Mouse (Mus musculus): ENCODE results near the gene Zdhhc23. TPM values are rescaled to one million over a fixed set of nuclear protein-coding genes. Genes with fewer than 3 reads are reported as not detected.

Gene Zdhhc23
- polyA plus RNA-seq, 1 experiment from 2014 or later, result 0.84 TPM

- H3K9me3 ChIP-seq, result no peaks in the 10 kb centered on the region
- no peak overlapping the region for H3K9ac ChIP-seq
- no peak overlapping the region for H3K4me2 ChIP-seq
- WGBS, result 84% methylated on average over 5 of the region's 5 CpGs
- H3K27ac ChIP-seq, result no peak overlapping the region
- no peaks in the 10 kb centered on the region for H3K36me3 ChIP-seq
- no peaks in the 10 kb centered on the region for H3K4me1 ChIP-seq
- no peak for ATAC-seq (ENCODE audit: insufficient number of reproducible peaks, insufficient read depth, low FRiP score, low TSS enrichment, low read depth)
- H3K4me3 ChIP-seq, result no peak overlapping the region
- H3K27me3 ChIP-seq, result no peaks in the 10 kb centered on the region
These were observed 19.9 kb upstream of the Zdhhc23 start for GRCm38 (mm10) chr16:43999541-43999940.

GRCm38 (mm10) chr16:43999111-43999510 lies 19.5 kb upstream of the Zdhhc23 start:
- WGBS, result 79% methylated on average over 8 of the region's 8 CpGs
- Histone ChIP-seq H3K4me1 (no peaks in the 10 kb centered on the region), H3K36me3 (no peaks in the 10 kb centered on the region), H3K27me3 (no peaks in the 10 kb centered on the region), H3K4me2 (no peak overlapping the region), H3K4me3 (no peak overlapping the region), H3K27ac (no peak overlapping the region), H3K9ac (no peak overlapping the region), H3K9me3 (no peaks in the 10 kb centered on the region)
- ATAC-seq (ENCODE audit: insufficient number of reproducible peaks, insufficient read depth, low FRiP score, low TSS enrichment, low read depth), result no peak

GRCm38 (mm10) chr16:43994623-43995022 lies 15.0 kb upstream of the Zdhhc23 start:
- Histone ChIP-seq H3K9ac (no peak overlapping the region), H3K4me1 (no peaks in the 10 kb centered on the region), H3K27ac (no peak overlapping the region), H3K27me3 (no peaks in the 10 kb centered on the region), H3K4me2 (no peak overlapping the region), H3K4me3 (no peak overlapping the region), H3K9me3 (no peaks in the 10 kb centered on the region), H3K36me3 (no peaks in the 10 kb centered on the region)
- no peak for ATAC-seq (ENCODE audit: insufficient number of reproducible peaks, insufficient read depth, low FRiP score, low TSS enrichment, low read depth)
- WGBS, result 88% methylated on average over 3 of the region's 3 CpGs

GRCm38 (mm10) chr16:43986299-43986698 lies 6.7 kb upstream of the Zdhhc23 start:
- Histone ChIP-seq H3K27me3 (no peaks in the 10 kb centered on the region), H3K36me3 (no peaks in the 10 kb centered on the region), H3K4me2 (no peak overlapping the region), H3K4me1 (no peaks in the 10 kb centered on the region), H3K9me3 (no peaks in the 10 kb centered on the region), H3K4me3 (no peak overlapping the region), H3K9ac (no peak overlapping the region), H3K27ac (no peak overlapping the region)
- ATAC-seq (ENCODE audit: insufficient number of reproducible peaks, insufficient read depth, low FRiP score, low TSS enrichment, low read depth), result no peak
- 84% methylated on average over 4 of the region's 4 CpGs for WGBS

- ATAC-seq (ENCODE audit: insufficient number of reproducible peaks, insufficient read depth, low FRiP score, low TSS enrichment, low read depth), result no peak
- H3K4me2 ChIP-seq, result peak overlapping the region; percentile 100
- peak overlapping the region; percentile 69 for H3K9ac ChIP-seq
- no peaks in the 10 kb centered on the region for H3K9me3 ChIP-seq
- no peak overlapping the region for H3K27ac ChIP-seq
- 19% methylated on average over 9 of the region's 9 CpGs for WGBS
- H3K4me1 ChIP-seq, result peaks cover 5% of the 10 kb centered on the region; the same call in 1 of the 2 replicates
- H3K36me3 ChIP-seq, result no peaks in the 10 kb centered on the region
- peak overlapping the region; percentile 66 for H3K4me3 ChIP-seq
- peaks cover 30% of the 10 kb centered on the region for H3K27me3 ChIP-seq
These were observed 569 bp upstream of the Zdhhc23 start for GRCm38 (mm10) chr16:43980110-43980609.

- H3K4me1 ChIP-seq, result peaks cover 5% of the 10 kb centered on the region; the same call in 1 of the 2 replicates
- ATAC-seq (ENCODE audit: insufficient number of reproducible peaks, insufficient read depth, low FRiP score, low TSS enrichment, low read depth), result no peak
- peaks cover 30% of the 10 kb centered on the region for H3K27me3 ChIP-seq
- H3K36me3 ChIP-seq, result no peaks in the 10 kb centered on the region
- H3K4me2 ChIP-seq, result peak overlapping the region; percentile 100
- no peaks in the 10 kb centered on the region for H3K9me3 ChIP-seq
- WGBS, result 18% methylated on average over 7 of the region's 7 CpGs
- no peak overlapping the region for H3K27ac ChIP-seq
- H3K4me3 ChIP-seq, result peak overlapping the region; percentile 66
- H3K9ac ChIP-seq, result peak overlapping the region; percentile 69
These were observed 622 bp downstream of the Zdhhc23 start for GRCm38 (mm10) chr16:43979010-43979327.

- Histone ChIP-seq H3K9ac (no peak overlapping the region), H3K9me3 (no peaks in the 10 kb centered on the region), H3K4me2 (no peak overlapping the region), H3K4me3 (no peak overlapping the region), H3K27ac (no peak overlapping the region), H3K27me3 (peaks cover 10% of the 10 kb centered on the region), H3K4me1 (no peaks in the 10 kb centered on the region), H3K36me3 (no peaks in the 10 kb centered on the region)
- no peak for ATAC-seq (ENCODE audit: insufficient number of reproducible peaks, insufficient read depth, low FRiP score, low TSS enrichment, low read depth)
- 68% methylated on average over 22 of the region's 22 CpGs for WGBS
These were observed 5.9 kb downstream of the Zdhhc23 start for GRCm38 (mm10) chr16:43973606-43974220.

GRCm38 (mm10) chr16:43973147-43973546 lies 6.4 kb downstream of the Zdhhc23 start:
- no peak overlapping the region for H3K4me2 ChIP-seq
- 93% methylated on average over 11 of the region's 11 CpGs for WGBS

GRCm38 (mm10) chr16:43972391-43972790 lies 7.2 kb downstream of the Zdhhc23 start:
- no peak overlapping the region for H3K4me2 ChIP-seq
- WGBS, result 95% methylated on average over 2 of the region's 2 CpGs
- ATAC-seq (ENCODE audit: insufficient number of reproducible peaks, insufficient read depth, low FRiP score, low TSS enrichment, low read depth), result no peak
- no peak overlapping the region for H3K9ac ChIP-seq
- no peaks in the 10 kb centered on the region for H3K9me3 ChIP-seq
- no peaks in the 10 kb centered on the region for H3K36me3 ChIP-seq
- no peaks in the 10 kb centered on the region for H3K4me1 ChIP-seq
- H3K27ac ChIP-seq, result no peak overlapping the region
- H3K27me3 ChIP-seq, result peaks cover 1% of the 10 kb centered on the region; the same call in 1 of the 2 replicates
- H3K4me3 ChIP-seq, result no peak overlapping the region

More at GRCm38 (mm10) chr16:43973147-43973546, 6.4 kb downstream of the Zdhhc23 start:
- no peaks in the 10 kb centered on the region for H3K4me1 ChIP-seq
- peaks cover 5% of the 10 kb centered on the region for H3K27me3 ChIP-seq
- no peak overlapping the region for H3K27ac ChIP-seq
- no peaks in the 10 kb centered on the region for H3K36me3 ChIP-seq
- no peaks in the 10 kb centered on the region for H3K9me3 ChIP-seq
- no peak overlapping the region for H3K4me3 ChIP-seq
- H3K9ac ChIP-seq, result no peak overlapping the region
- no peak for ATAC-seq (ENCODE audit: insufficient number of reproducible peaks, insufficient read depth, low FRiP score, low TSS enrichment, low read depth)

GRCm38 (mm10) chr16:43971741-43972140 lies 7.8 kb downstream of the Zdhhc23 start:
- H3K27ac ChIP-seq, result no peak overlapping the region
- no peaks in the 10 kb centered on the region for H3K27me3 ChIP-seq
- no peak for ATAC-seq (ENCODE audit: insufficient number of reproducible peaks, insufficient read depth, low FRiP score, low TSS enrichment, low read depth)
- H3K9ac ChIP-seq, result no peak overlapping the region
- no peak overlapping the region for H3K4me2 ChIP-seq
- H3K4me3 ChIP-seq, result no peak overlapping the region
- 91% methylated on average over 9 of the region's 9 CpGs for WGBS
- H3K9me3 ChIP-seq, result no peaks in the 10 kb centered on the region
- no peaks in the 10 kb centered on the region for H3K36me3 ChIP-seq
- no peaks in the 10 kb centered on the region for H3K4me1 ChIP-seq

GRCm38 (mm10) chr16:43971189-43971588 lies 8.4 kb downstream of the Zdhhc23 start:
- WGBS, result 94% methylated on average over 11 of the region's 11 CpGs
- H3K4me2 ChIP-seq, result no peak overlapping the region
- H3K27me3 ChIP-seq, result no peaks in the 10 kb centered on the region
- H3K9ac ChIP-seq, result no peak overlapping the region
- H3K9me3 ChIP-seq, result no peaks in the 10 kb centered on the region
- no peaks in the 10 kb centered on the region for H3K4me1 ChIP-seq
- no peaks in the 10 kb centered on the region for H3K36me3 ChIP-seq
- ATAC-seq (ENCODE audit: insufficient number of reproducible peaks, insufficient read depth, low FRiP score, low TSS enrichment, low read depth), result no peak
- H3K4me3 ChIP-seq, result no peak overlapping the region
- H3K27ac ChIP-seq, result no peak overlapping the region

GRCm38 (mm10) chr16:43970426-43970825 lies 9.2 kb downstream of the Zdhhc23 start:
- WGBS, result 83% methylated on average over 3 of the region's 3 CpGs
- Histone ChIP-seq H3K4me3 (no peak overlapping the region), H3K27me3 (no peaks in the 10 kb centered on the region), H3K9ac (no peak overlapping the region), H3K9me3 (no peaks in the 10 kb centered on the region), H3K4me1 (no peaks in the 10 kb centered on the region), H3K27ac (no peak overlapping the region), H3K36me3 (no peaks in the 10 kb centered on the region), H3K4me2 (no peak overlapping the region)
- ATAC-seq (ENCODE audit: insufficient number of reproducible peaks, insufficient read depth, low FRiP score, low TSS enrichment, low read depth), result no peak

All from embryonic facial prominence, embryonic 13.5 days (tissue).